Mouse (Mus musculus) liver, embryonic 14.5 days (tissue): Measurements from ENCODE around the gene Ociad1. TPM values are rescaled to one million over a fixed set of nuclear protein-coding genes. Genes with fewer than 3 reads are reported as not detected.

Source experiments
- ATAC-seq: fragments of 200-750 bp; cut with Nextera tagmentation; 2 replicates; pipeline ENCODE4 v1.8.0; 2017; ENCODE audit warnings: moderate number of reproducible peaks, mild to moderate bottlenecking, moderate library complexity; ENCODE audit not compliant: insufficient read depth
- DNase-seq, 3 experiments: peaks; one replicate each; pipeline ENCODE4 v3.0.0-alpha.2; 2012 to 2013; ENCODE audit warnings: low read depth in 3 of 3, low spot score in 3 of 3
- H3K27ac ChIP-seq: fragments of 300-500 bp; sonication (generic); 2 replicates; pipeline ENCODE4 v1.5.1; 2014; ENCODE audit warnings: moderate library complexity, mild to moderate bottlenecking, control low read depth, inconsistent platforms
- H3K27me3 ChIP-seq: fragments of 300-500 bp; sonication (generic); 2 replicates; pipeline ENCODE4 v1.6.1; 2014; ENCODE audit warnings: mild to moderate bottlenecking, low read length, moderate library complexity; ENCODE audit not compliant: control insufficient read depth, insufficient read depth
- H3K36me3 ChIP-seq: fragments of 300-500 bp; sonication (generic); replicated peaks from 2 replicates; pipeline ENCODE4 v1.6.1; 2014; ENCODE audit warnings: low read depth; ENCODE audit not compliant: control insufficient read depth, insufficient read depth
- H3K4me1 ChIP-seq, 2 experiments: fragments of 200-500 bp in 1 of 2; fragments of 300-500 bp in 1 of 2; sonication (generic) in 1 of 2; replicated peaks; 2 replicates each; pipeline ENCODE4 v1.6.1; 2012 to 2014; ENCODE audit warnings: antibody characterized with exemption in 1 of 2, inconsistent platforms in 1 of 2, low read length in 1 of 2; ENCODE audit not compliant: control insufficient read depth in 2 of 2, insufficient read depth in 2 of 2
- H3K4me2 ChIP-seq: fragments of 300-500 bp; sonication (generic); 2 replicates; pipeline ENCODE4 v1.6.1; 2014; ENCODE audit warnings: low read depth, mild to moderate bottlenecking, control low read depth, moderate library complexity
- H3K4me3 ChIP-seq, 2 experiments: fragments of 200-500 bp in 1 of 2; fragments of 300-500 bp in 1 of 2; sonication (generic) in 1 of 2; 2 replicates each; pipeline ENCODE4 v1.5.1; 2012 to 2014; ENCODE audit warnings: low read depth in 2 of 2, low read length in 2 of 2, mild to moderate bottlenecking in 2 of 2, control low read depth in 1 of 2, inconsistent platforms in 1 of 2, moderate library complexity in 1 of 2; ENCODE audit not compliant: insufficient read depth in 1 of 2
- H3K9ac ChIP-seq: fragments of 300-500 bp; sonication (generic); replicated peaks from 2 replicates; pipeline ENCODE4 v1.6.1; 2014; ENCODE audit warnings: mild to moderate bottlenecking, control low read depth, moderate library complexity
- H3K9me3 ChIP-seq: fragments of 300-500 bp; sonication (generic); 2 replicates; pipeline ENCODE4 v1.6.1; 2016; ENCODE audit warnings: low read length, mixed read lengths; ENCODE audit not compliant: control insufficient read depth
- CTCF ChIP-seq: IDR thresholded peaks from 2 replicates; pipeline ENCODE4 v1.5.1; 2016; ENCODE audit warnings: antibody characterized with exemption, low read depth, control low read depth
- EP300 ChIP-seq: IDR thresholded peaks from 2 replicates; pipeline ENCODE4 v1.6.1; 2016; ENCODE audit warnings: antibody characterized with exemption, low read depth
- WGBS: fragments of 180-500 bp; shearing (Covaris S2); extraction: QIAGEN DNeasy Blood & Tissue Kit; methylation state at CpG from one replicate; pipeline ENCODE4 v1.1.7; 2014; ENCODE audit not compliant: insufficient replicate concordance; 5-methylcytosine and 5-hydroxymethylcytosine counted together
- polyA plus RNA-seq, 2 experiments: library from polyadenylated mRNA; depleted of rRNA in 1 of 2; stranded (reverse) in 1 of 2; unstranded in 1 of 2; fragments of >200 nt; fragmentation: Nextera tagmentation in 1 of 2; extraction: Ambion mirVana in 1 of 2; gene quantifications; 2 replicates each; pipeline versions ENCODE4 v1.2.1 to v1.2.3; 2012 to 2014

Gene Ociad1
- polyA plus RNA-seq, 2 experiments = 77.4 to 81.4 TPM

GRCm38 (mm10) chr5:73273171-73273570 lies 19.4 kb upstream of the Ociad1 start:
- Histone ChIP-seq H3K9me3 (no peaks in the 10 kb centered on the region), H3K4me1 (0 out of 4 replicates have a peak, but pooled peaks cover 0 to 1% of the 10 kb centered on the region in 2 experiments), H3K4me3 (no peak overlapping the region), H3K4me2 (no peak overlapping the region), H3K27ac (no peak overlapping the region), H3K27me3 (no peaks in the 10 kb centered on the region), H3K9ac (no peak overlapping the region), H3K36me3 (no peaks in the 10 kb centered on the region)
- 61% methylated on average over 4 of the region's 4 CpGs for WGBS
- DNase-seq = no peak
- no peak for ATAC-seq
- TF ChIP-seq EP300 (no peak), CTCF (no peak)

GRCm38 (mm10) chr5:73274941-73275340 lies 17.6 kb upstream of the Ociad1 start:
- H3K9ac ChIP-seq = no peak overlapping the region
- H3K4me1 ChIP-seq = peaks cover 0 to 9% of the 10 kb centered on the region in 2 experiments; a peak in 2 of 4 replicates
- H3K9me3 ChIP-seq = no peaks in the 10 kb centered on the region
- ATAC-seq = no peak
- H3K36me3 ChIP-seq = no peaks in the 10 kb centered on the region
- TF ChIP-seq CTCF (no peak), EP300 (no peak)
- no peak for DNase-seq
- 55% methylated on average over 2 of the region's 2 CpGs for WGBS
- no peaks in the 10 kb centered on the region for H3K27me3 ChIP-seq
- no peak overlapping the region for H3K4me3 ChIP-seq
- no peak overlapping the region for H3K4me2 ChIP-seq
- H3K27ac ChIP-seq = no peak overlapping the region

- ATAC-seq (no peak), DNase-seq (no peak)
Measured at GRCm38 (mm10) chr5:73279190-73279589, 13.4 kb upstream of the Ociad1 start.

GRCm38 (mm10) chr5:73279732-73280566 lies 12.6 kb upstream of the Ociad1 start:
- Histone ChIP-seq H3K4me3 (no peak overlapping the region), H3K9ac (no peak overlapping the region), H3K36me3 (no peaks in the 10 kb centered on the region), H3K4me1 (peaks cover 0 to 8% of the 10 kb centered on the region in 2 experiments; a peak in 2 of 4 replicates), H3K9me3 (no peaks in the 10 kb centered on the region), H3K4me2 (no peak overlapping the region), H3K27me3 (no peaks in the 10 kb centered on the region), H3K27ac (no peak overlapping the region)
- DNase-seq = no peak
- WGBS = 60% methylated on average over 4 of the region's 4 CpGs
- TF ChIP-seq EP300 (no peak), CTCF (no peak)
- no peak for ATAC-seq

More at GRCm38 (mm10) chr5:73279190-73279589, 13.4 kb upstream of the Ociad1 start:
- TF ChIP-seq CTCF (no peak), EP300 (no peak)
- Histone ChIP-seq H3K4me2 (no peak overlapping the region), H3K9ac (no peak overlapping the region), H3K4me1 (peaks cover 0 to 8% of the 10 kb centered on the region in 2 experiments; a peak in 2 of 4 replicates), H3K9me3 (no peaks in the 10 kb centered on the region), H3K27me3 (no peaks in the 10 kb centered on the region), H3K36me3 (no peaks in the 10 kb centered on the region), H3K4me3 (no peak overlapping the region), H3K27ac (no peak overlapping the region)
- WGBS = 73% methylated on average over 10 of the region's 10 CpGs

GRCm38 (mm10) chr5:73280567-73280850 lies 12.1 kb upstream of the Ociad1 start:
- no peak overlapping the region for H3K27ac ChIP-seq
- H3K4me3 ChIP-seq = no peak overlapping the region
- H3K4me1 ChIP-seq = peaks cover 0 to 8% of the 10 kb centered on the region in 2 experiments; a peak in 2 of 4 replicates
- no peaks in the 10 kb centered on the region for H3K27me3 ChIP-seq
- H3K9me3 ChIP-seq = no peaks in the 10 kb centered on the region
- no peak for TF ChIP-seq EP300
- no peak for TF ChIP-seq CTCF
- no peak overlapping the region for H3K9ac ChIP-seq
- WGBS = 63% methylated on average over 4 of the region's 4 CpGs
- H3K36me3 ChIP-seq = no peaks in the 10 kb centered on the region
- ATAC-seq (no peak), DNase-seq (no peak)
- no peak overlapping the region for H3K4me2 ChIP-seq
